Mouse (Mus musculus): Measurements from ENCODE around the gene En2. TPM values are rescaled to one million over a fixed set of nuclear protein-coding genes. Genes with fewer than 3 reads are reported as not detected.

The En2 gene
- total RNA-seq, 2 experiments from 2014 or later = not detected

DNA sequence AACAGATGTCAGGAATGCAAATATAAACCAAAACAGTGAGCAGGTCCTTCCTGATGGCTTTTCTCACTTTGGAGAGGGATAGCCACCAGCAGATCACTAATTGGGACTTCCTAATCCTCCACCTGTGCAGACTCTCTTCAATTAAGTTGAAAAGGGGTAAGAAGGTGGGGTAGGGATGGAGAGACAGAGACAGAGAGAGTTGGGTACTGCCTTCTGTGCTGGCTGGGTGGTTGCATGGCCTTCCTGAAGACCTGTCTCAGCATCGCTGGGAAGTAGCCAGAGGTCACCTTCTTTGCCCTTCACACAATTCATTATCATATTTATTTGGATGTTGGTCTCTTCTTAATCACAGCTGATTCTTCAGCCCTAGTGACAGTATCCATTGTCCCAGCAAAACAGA lies 54.1 kb downstream of the En2 start:
- no peak for DNase-seq
- intact Hi-C loops (cut with DNase I) = no loop called here

Other genes starting within 250 kb of the En2 start
- 10 to 100 TPM; 18.8 to 21.2 TPM for gene Insig1, start 94.3 kb upstream of the En2 start, total RNA-seq (2021)
- not detected for gene Cnpy1, start 80.1 kb downstream of the En2 start, total RNA-seq (2021)
- 10 to 100 TPM; 39.8 to 40.2 TPM for gene Rbm33, start 151.4 kb downstream of the En2 start, total RNA-seq (2021)

Measured in heart, postnatal 36 days (tissue).